Mouse (Mus musculus) lung, postnatal 0 days (tissue): Measurements from ENCODE around the gene Srcin1. TPM values are rescaled to one million over a fixed set of nuclear protein-coding genes. Genes with fewer than 3 reads are reported as not detected.

Experiments
- ATAC-seq: fragments of 200-750 bp; cut with Nextera tagmentation; 2 replicates; pipeline ENCODE4 v1.8.0; 2017; ENCODE audit warnings: moderate library complexity
- DNase-seq: peaks from one replicate; pipeline ENCODE4 v3.0.0-alpha.2; 2016; ENCODE audit warnings: low spot score
- H3K27ac ChIP-seq: fragments of 300-500 bp; sonication (generic); 2 replicates; pipeline ENCODE4 v1.5.1; 2014; ENCODE audit warnings: antibody characterized with exemption, mild to moderate bottlenecking, low read length, mixed read lengths
- H3K27me3 ChIP-seq: fragments of 300-500 bp; sonication (generic); replicated peaks from 2 replicates; pipeline ENCODE4 v1.6.1; 2014; ENCODE audit warnings: low read length, mixed read lengths; ENCODE audit not compliant: insufficient read depth
- H3K36me3 ChIP-seq: fragments of 300-500 bp; sonication (generic); 2 replicates; pipeline ENCODE4 v1.6.1; 2014; ENCODE audit warnings: low read length, mixed read lengths; ENCODE audit not compliant: insufficient read depth
- H3K4me1 ChIP-seq: fragments of 300-500 bp; sonication (generic); 2 replicates; pipeline ENCODE4 v1.6.1; 2014; ENCODE audit warnings: antibody characterized with exemption, low read depth, low read length, mixed read lengths; ENCODE audit not compliant: insufficient read depth
- H3K4me2 ChIP-seq: fragments of 300-500 bp; sonication (generic); replicated peaks from 2 replicates; pipeline ENCODE4 v1.6.1; 2014; ENCODE audit warnings: low read depth, mild to moderate bottlenecking, low read length, moderate library complexity, mixed read lengths
- H3K4me3 ChIP-seq: fragments of 300-500 bp; sonication (generic); 2 replicates; pipeline ENCODE4 v1.5.1; 2014; ENCODE audit warnings: low read depth, low read length
- H3K9ac ChIP-seq: fragments of 300-500 bp; sonication (generic); replicated peaks from 2 replicates; pipeline ENCODE4 v1.6.1; 2014; ENCODE audit warnings: low read depth, mild to moderate bottlenecking
- H3K9me3 ChIP-seq: fragments of 300-500 bp; sonication (generic); 2 replicates; pipeline ENCODE4 v1.6.1; 2016; ENCODE audit warnings: low read length, mixed read lengths
- CTCF ChIP-seq: IDR thresholded peaks from 2 replicates; pipeline ENCODE4 v1.5.1; 2016; ENCODE audit warnings: antibody characterized with exemption, mild to moderate bottlenecking
- EP300 ChIP-seq: IDR thresholded peaks from 2 replicates; pipeline ENCODE4 v1.6.1; 2016; ENCODE audit warnings: antibody characterized with exemption, mild to moderate bottlenecking, control low read depth
- WGBS: fragments of 180-500 bp; shearing (Covaris S2); extraction: QIAGEN DNeasy Blood & Tissue Kit; methylation state at CpG from one replicate; pipeline ENCODE4 v1.1.7; 2014; 5-methylcytosine and 5-hydroxymethylcytosine counted together
- polyA plus RNA-seq: library from polyadenylated mRNA; unstranded; fragments of >200 nt; fragmentation: Nextera tagmentation; extraction: Ambion mirVana; gene quantifications from 2 replicates; pipeline ENCODE4 v1.2.1, GENCODE M21; 2015

The Srcin1 gene
- polyA plus RNA-seq, 1 experiment from 2014 or later, result 0.36 TPM

GRCm38 (mm10) chr11:97542171-97543150 is 33.5 kb downstream of the Srcin1 start:
- no peak overlapping the region for H3K9ac ChIP-seq
- H3K4me1 ChIP-seq, result peaks cover 4% of the 10 kb centered on the region; the same call in 1 of the 2 replicates
- TF ChIP-seq CTCF, result no peak
- TF ChIP-seq EP300, result no peak
- no peaks in the 10 kb centered on the region for H3K36me3 ChIP-seq
- no peak overlapping the region for H3K4me2 ChIP-seq
- no peak for DNase-seq
- H3K4me3 ChIP-seq, result no peak overlapping the region
- no peaks in the 10 kb centered on the region for H3K9me3 ChIP-seq
- WGBS, result 79% methylated on average over 22 of the region's 22 CpGs
- H3K27me3 ChIP-seq, result peaks cover 37% of the 10 kb centered on the region
- ATAC-seq, result no peak
- no peak overlapping the region for H3K27ac ChIP-seq

GRCm38 (mm10) chr11:97540604-97541003 is 35.4 kb downstream of the Srcin1 start:
- DNase-seq (peak; percentile 52), ATAC-seq (peak; percentile 32; the same call in 1 of the 2 replicates)
- Histone ChIP-seq H3K27ac (no peak overlapping the region), H3K4me2 (no peak overlapping the region), H3K9ac (no peak overlapping the region), H3K4me1 (peaks cover 4% of the 10 kb centered on the region; the same call in 1 of the 2 replicates), H3K9me3 (no peaks in the 10 kb centered on the region), H3K27me3 (peaks cover 37% of the 10 kb centered on the region), H3K4me3 (no peak overlapping the region), H3K36me3 (no peaks in the 10 kb centered on the region)
- TF ChIP-seq CTCF, result no peak
- no peak for TF ChIP-seq EP300
- 6% methylated on average over 3 of the region's 3 CpGs for WGBS

GRCm38 (mm10) chr11:97540136-97540535 is 35.9 kb downstream of the Srcin1 start:
- Histone ChIP-seq H3K4me2 (no peak overlapping the region), H3K4me1 (peaks cover 4% of the 10 kb centered on the region; the same call in 1 of the 2 replicates), H3K4me3 (no peak overlapping the region), H3K9me3 (no peaks in the 10 kb centered on the region), H3K36me3 (no peaks in the 10 kb centered on the region), H3K27ac (no peak overlapping the region), H3K27me3 (peaks cover 37% of the 10 kb centered on the region), H3K9ac (no peak overlapping the region)
- TF ChIP-seq EP300 (no peak), CTCF (no peak)
- 48% methylated on average over 3 of the region's 3 CpGs for WGBS
- no peak for DNase-seq
- no peak for ATAC-seq

GRCm38 (mm10) chr11:97539622-97540021 is 36.4 kb downstream of the Srcin1 start:
- no peaks in the 10 kb centered on the region for H3K9me3 ChIP-seq
- H3K4me2 ChIP-seq, result no peak overlapping the region
- H3K4me1 ChIP-seq, result peaks cover 9% of the 10 kb centered on the region; the same call in 1 of the 2 replicates
- H3K36me3 ChIP-seq, result no peaks in the 10 kb centered on the region
- ATAC-seq (no peak), DNase-seq (no peak)
- H3K27me3 ChIP-seq, result peaks cover 36% of the 10 kb centered on the region
- no peak overlapping the region for H3K4me3 ChIP-seq
- no peak for TF ChIP-seq EP300
- TF ChIP-seq CTCF, result no peak
- 67% methylated on average over 5 of the region's 5 CpGs for WGBS
- no peak overlapping the region for H3K27ac ChIP-seq
- no peak overlapping the region for H3K9ac ChIP-seq

GRCm38 (mm10) chr11:97537580-97538089 is 38.4 kb downstream of the Srcin1 start:
- H3K9me3 ChIP-seq, result no peaks in the 10 kb centered on the region
- no peak for TF ChIP-seq CTCF
- TF ChIP-seq EP300, result no peak
- H3K27ac ChIP-seq, result no peak overlapping the region
- H3K4me2 ChIP-seq, result 0 out of 2 replicates have a peak overlapping the region, but pooled peaks have one; percentile 34
- no peaks in the 10 kb centered on the region for H3K36me3 ChIP-seq
- WGBS, result 42% methylated on average over 12 of the region's 12 CpGs
- H3K9ac ChIP-seq, result no peak overlapping the region
- ATAC-seq (no peak), DNase-seq (no peak)
- no peak overlapping the region for H3K4me3 ChIP-seq
- peaks cover 54% of the 10 kb centered on the region for H3K27me3 ChIP-seq
- peaks cover 9% of the 10 kb centered on the region; the same call in 1 of the 2 replicates for H3K4me1 ChIP-seq
